Mouse (Mus musculus) CH12.LX (cell line): ENCODE measurements around the gene Ftsj3. TPM values are rescaled to one million over a fixed set of nuclear protein-coding genes. Genes with fewer than 3 reads are reported as not detected.

ENCODE experiments used
- DNase-seq: peaks from one replicate; pipeline ENCODE4 v3.0.0-alpha.2; 2013; ENCODE audit errors: extremely low read depth
- H3K27ac ChIP-seq: 2 replicates; pipeline ENCODE4 v1.5.1; 2012; ENCODE audit warnings: low read depth, mild to moderate bottlenecking, control low read depth, moderate library complexity; ENCODE audit not compliant: insufficient read depth
- H3K27me3 ChIP-seq: replicated peaks from 2 replicates; pipeline ENCODE3; 2012; ENCODE audit warnings: inconsistent platforms
- H3K36me3 ChIP-seq, 2 experiments: replicated peaks in 1 of 2; 2 replicates each; pipeline versions ENCODE3 to v1.6.1; 2012; ENCODE audit warnings: inconsistent platforms in 1 of 2, low read length in 1 of 2, mild to moderate bottlenecking in 1 of 2, mixed read lengths in 1 of 2, moderate library complexity in 1 of 2; ENCODE audit not compliant: control insufficient read depth in 1 of 2, insufficient read depth in 1 of 2
- H3K4me1 ChIP-seq, 2 experiments: 2 replicates each; pipeline ENCODE4 v1.6.1; 2012; ENCODE audit warnings: inconsistent platforms in 1 of 2, moderate library complexity in 1 of 2; ENCODE audit not compliant: insufficient read depth in 2 of 2, control insufficient read depth in 1 of 2
- H3K4me2 ChIP-seq: 2 replicates; pipeline ENCODE4 v1.6.1; 2012; ENCODE audit warnings: low read depth, mild to moderate bottlenecking, control low read depth; ENCODE audit not compliant: poor library complexity, insufficient read depth, severe bottlenecking
- H3K4me3 ChIP-seq, 3 experiments: fragments of 150-350 bp in 1 of 3; sonication (generic) in 1 of 3; replicated peaks in 1 of 3; 2 replicates each; pipeline versions ENCODE3 to v1.5.1; 2011 to 2012; ENCODE audit warnings: low read depth in 2 of 3, low read length in 2 of 3, mild to moderate bottlenecking in 2 of 3, moderate library complexity in 2 of 3, control low read depth in 1 of 3, improper control_type of control experiment in 1 of 3, inconsistent platforms in 1 of 3, mixed read lengths in 1 of 3; ENCODE audit not compliant: poor library complexity in 1 of 3
- H3K79me2 ChIP-seq: replicated peaks from 2 replicates; pipeline ENCODE4 v1.6.1; 2012; ENCODE audit warnings: mild to moderate bottlenecking, moderate library complexity; ENCODE audit not compliant: control insufficient read depth, poor library complexity, insufficient read depth, severe bottlenecking; ENCODE audit errors: extremely low read depth
- H3K9ac ChIP-seq: 2 replicates; pipeline ENCODE4 v1.6.1; 2012; ENCODE audit warnings: low read depth, mild to moderate bottlenecking, control low read depth, moderate library complexity; ENCODE audit not compliant: insufficient read depth
- H3K9me3 ChIP-seq: replicated peaks from 2 replicates; pipeline ENCODE3; 2012; ENCODE audit warnings: low read length, inconsistent platforms, mixed read lengths
- BHLHE40 ChIP-seq: IDR thresholded peaks from 2 replicates; pipeline ENCODE4 v1.6.1; 2011; ENCODE audit warnings: mild to moderate bottlenecking, low read depth, low read length, improper control_type of control experiment
- CHD1 ChIP-seq: IDR thresholded peaks from 2 replicates; pipeline ENCODE4 v1.6.1; 2012; ENCODE audit warnings: low read depth, low read length, improper control_type of control experiment, inconsistent platforms
- CHD2 ChIP-seq: IDR thresholded peaks from 2 replicates; pipeline ENCODE4 v1.6.1; 2011; ENCODE audit warnings: low read length, improper control_type of control experiment
- E2F4 ChIP-seq: IDR thresholded peaks from 2 replicates; pipeline ENCODE4 v1.6.1; 2011; ENCODE audit warnings: low read depth, low read length, improper control_type of control experiment; ENCODE audit not compliant: insufficient replicate concordance
- ELF1 ChIP-seq: IDR thresholded peaks from 2 replicates; pipeline ENCODE4 v1.6.1; 2014; ENCODE audit warnings: low read depth, mild to moderate bottlenecking, inconsistent platforms, low read length, improper control_type of control experiment
- EP300 ChIP-seq: IDR thresholded peaks from 2 replicates; pipeline ENCODE4 v1.6.1; 2011; ENCODE audit warnings: low read length, improper control_type of control experiment
- ETS1 ChIP-seq: conservative IDR thresholded peaks from 2 replicates; pipeline ENCODE4 v1.6.1; 2012; ENCODE audit warnings: low read depth, mild to moderate bottlenecking, inconsistent platforms, low read length, improper control_type of control experiment, moderate library complexity
- GABPA ChIP-seq: IDR thresholded peaks from 2 replicates; pipeline ENCODE4 v1.6.1; 2012; ENCODE audit warnings: low read depth, low read length, improper control_type of control experiment, inconsistent platforms; ENCODE audit not compliant: insufficient replicate concordance
- HCFC1 ChIP-seq: IDR thresholded peaks from 2 replicates; pipeline ENCODE4 v1.6.1; 2012; ENCODE audit warnings: low read depth, mild to moderate bottlenecking, inconsistent platforms, low read length, improper control_type of control experiment
- IRF4 ChIP-seq: IDR thresholded peaks from 2 replicates; pipeline ENCODE4 v1.6.1; 2014; ENCODE audit warnings: low read depth, mild to moderate bottlenecking, inconsistent platforms, low read length, improper control_type of control experiment
- JUN ChIP-seq: IDR thresholded peaks from 2 replicates; pipeline ENCODE4 v1.6.1; 2011; ENCODE audit warnings: low read depth, mild to moderate bottlenecking, low read length, improper control_type of control experiment, moderate library complexity; ENCODE audit not compliant: insufficient read depth
- JUND ChIP-seq: conservative IDR thresholded peaks from 2 replicates; pipeline ENCODE4 v1.6.1; 2011; ENCODE audit warnings: low read depth, low read length, improper control_type of control experiment
- KAT2A ChIP-seq: IDR thresholded peaks from 2 replicates; pipeline ENCODE4 v1.6.1; 2012; ENCODE audit warnings: low read length, improper control_type of control experiment, inconsistent platforms; ENCODE audit not compliant: insufficient replicate concordance
- MAFK ChIP-seq: IDR thresholded peaks from 2 replicates; pipeline ENCODE4 v1.6.1; 2011; ENCODE audit warnings: low read length, improper control_type of control experiment; ENCODE audit not compliant: insufficient replicate concordance
- MAX ChIP-seq: IDR thresholded peaks from 2 replicates; pipeline ENCODE4 v1.6.1; 2011; ENCODE audit warnings: low read length, improper control_type of control experiment
- MAZ ChIP-seq: IDR thresholded peaks from 2 replicates; pipeline ENCODE4 v1.6.1; 2012; ENCODE audit warnings: low read depth, mild to moderate bottlenecking, inconsistent platforms, low read length, improper control_type of control experiment, moderate library complexity
- MEF2A ChIP-seq: IDR thresholded peaks from 2 replicates; pipeline ENCODE4 v1.6.1; 2014; ENCODE audit warnings: low read depth, mild to moderate bottlenecking, inconsistent platforms, low read length, improper control_type of control experiment, borderline replicate concordance
- MXI1 ChIP-seq: IDR thresholded peaks from 2 replicates; pipeline ENCODE4 v1.6.1; 2011; ENCODE audit warnings: mild to moderate bottlenecking, low read depth, low read length, improper control_type of control experiment
- MYC ChIP-seq: IDR thresholded peaks from 2 replicates; pipeline ENCODE4 v1.6.1; 2011; ENCODE audit warnings: low read depth, mild to moderate bottlenecking, improper control_type of control experiment, low read length
- NELFE ChIP-seq: IDR thresholded peaks from 2 replicates; pipeline ENCODE4 v1.6.1; 2011; ENCODE audit warnings: low read depth, low read length, improper control_type of control experiment
- NRF1 ChIP-seq: IDR thresholded peaks from 2 replicates; pipeline ENCODE4 v1.6.1; 2014; ENCODE audit warnings: low read depth, mild to moderate bottlenecking, inconsistent platforms, low read length, improper control_type of control experiment, moderate library complexity
- PAX5 ChIP-seq: IDR thresholded peaks from 2 replicates; pipeline ENCODE4 v1.6.1; 2012; ENCODE audit warnings: low read length, inconsistent platforms, mixed read lengths
- POLR2A ChIP-seq: IDR thresholded peaks from 2 replicates; pipeline ENCODE4 v1.6.1; 2011; ENCODE audit warnings: low read depth, mild to moderate bottlenecking, improper control_type of control experiment, low read length
- POLR2AphosphoS2 ChIP-seq: IDR thresholded peaks from 2 replicates; pipeline ENCODE4 v1.6.1; 2011; ENCODE audit warnings: low read depth, low read length, improper control_type of control experiment
- RCOR1 ChIP-seq: conservative IDR thresholded peaks from 2 replicates; pipeline ENCODE4 v1.6.1; 2012; ENCODE audit warnings: low read depth, mild to moderate bottlenecking, inconsistent platforms, low read length, improper control_type of control experiment
- SIN3A ChIP-seq: IDR thresholded peaks from 2 replicates; pipeline ENCODE4 v1.6.1; 2012; ENCODE audit warnings: low read length, improper control_type of control experiment, inconsistent platforms
- SMC3 ChIP-seq: IDR thresholded peaks from 2 replicates; pipeline ENCODE4 v1.6.1; 2011; ENCODE audit warnings: low read depth, low read length, improper control_type of control experiment
- TBP ChIP-seq: conservative IDR thresholded peaks from 2 replicates; pipeline ENCODE4 v1.6.1; 2011; ENCODE audit warnings: low read depth, low read length, improper control_type of control experiment
- TCF12 ChIP-seq: IDR thresholded peaks from 2 replicates; pipeline ENCODE4 v1.6.1; 2014; ENCODE audit warnings: low read depth, mild to moderate bottlenecking, inconsistent platforms, low read length, improper control_type of control experiment
- UBTF ChIP-seq: IDR thresholded peaks from 2 replicates; pipeline ENCODE4 v1.6.1; 2012; ENCODE audit warnings: low read depth, mild to moderate bottlenecking, inconsistent platforms, low read length, improper control_type of control experiment, moderate library complexity
- USF1 ChIP-seq: IDR thresholded peaks from 2 replicates; pipeline ENCODE4 v1.6.1; 2014; ENCODE audit warnings: low read depth, mild to moderate bottlenecking, inconsistent platforms, low read length, improper control_type of control experiment
- USF2 ChIP-seq: conservative IDR thresholded peaks from 2 replicates; pipeline ENCODE4 v1.6.1; 2011; ENCODE audit warnings: low read depth, low read length, improper control_type of control experiment
- ZC3H11A ChIP-seq: IDR thresholded peaks from 2 replicates; pipeline ENCODE4 v1.6.1; 2012; ENCODE audit warnings: low read depth, mild to moderate bottlenecking, inconsistent platforms, low read length, improper control_type of control experiment
- ZKSCAN1 ChIP-seq: IDR thresholded peaks from 2 replicates; pipeline ENCODE4 v1.6.1; 2012; ENCODE audit warnings: low read depth, inconsistent platforms, low read length, improper control_type of control experiment, borderline replicate concordance
- ZMIZ1 ChIP-seq: IDR thresholded peaks from 2 replicates; pipeline ENCODE4 v1.6.1; 2012; ENCODE audit warnings: low read depth, mild to moderate bottlenecking, inconsistent platforms, low read length, improper control_type of control experiment
- ZNF384 ChIP-seq: IDR thresholded peaks from 2 replicates; pipeline ENCODE4 v1.6.1; 2012; ENCODE audit warnings: low read depth, low read length, improper control_type of control experiment, inconsistent platforms
- dilution Hi-C: fragments of 300-500 bp; cut with MboI; formaldehyde crosslinking; loops from 2 replicates; pipeline ENCODE4 v1.14.3; 2020; ENCODE audit warnings: low sequenced_read_pairs; ENCODE audit not compliant: extremely low pct_unique_long_range_greater_than_20kb, extremely low pct_ligation_motif_present
- in situ Hi-C: fragments of 300-500 bp; cut with MboI; formaldehyde crosslinking; loops from 3 replicates; pipeline ENCODE4 v1.14.3; 2019; ENCODE audit warnings: low sequenced_read_pairs, low pct_ligation_motif_present, low pct_unique_long_range_greater_than_20kb, mixed read lengths
- polyA plus RNA-seq: library from polyadenylated mRNA; unstranded; fragments of >175 nt; gene quantifications from 2 replicates; pipeline ENCODE4 v1.2.1, GENCODE M21; 2012; ENCODE audit warnings: low read depth; ENCODE audit not compliant: insufficient read length
- total RNA-seq, 2 experiments: library from RNA; depleted of rRNA; stranded (reverse); fragments of 300-350 nt in 1 of 2; fragments of >200 nt in 1 of 2; gene quantifications; 2 replicates each; pipeline ENCODE4 v1.2.3; 2012 to 2014

The Ftsj3 gene
- total and polyA plus RNA-seq, 3 experiments = 178 to 298 (median 215) TPM

DNA sequence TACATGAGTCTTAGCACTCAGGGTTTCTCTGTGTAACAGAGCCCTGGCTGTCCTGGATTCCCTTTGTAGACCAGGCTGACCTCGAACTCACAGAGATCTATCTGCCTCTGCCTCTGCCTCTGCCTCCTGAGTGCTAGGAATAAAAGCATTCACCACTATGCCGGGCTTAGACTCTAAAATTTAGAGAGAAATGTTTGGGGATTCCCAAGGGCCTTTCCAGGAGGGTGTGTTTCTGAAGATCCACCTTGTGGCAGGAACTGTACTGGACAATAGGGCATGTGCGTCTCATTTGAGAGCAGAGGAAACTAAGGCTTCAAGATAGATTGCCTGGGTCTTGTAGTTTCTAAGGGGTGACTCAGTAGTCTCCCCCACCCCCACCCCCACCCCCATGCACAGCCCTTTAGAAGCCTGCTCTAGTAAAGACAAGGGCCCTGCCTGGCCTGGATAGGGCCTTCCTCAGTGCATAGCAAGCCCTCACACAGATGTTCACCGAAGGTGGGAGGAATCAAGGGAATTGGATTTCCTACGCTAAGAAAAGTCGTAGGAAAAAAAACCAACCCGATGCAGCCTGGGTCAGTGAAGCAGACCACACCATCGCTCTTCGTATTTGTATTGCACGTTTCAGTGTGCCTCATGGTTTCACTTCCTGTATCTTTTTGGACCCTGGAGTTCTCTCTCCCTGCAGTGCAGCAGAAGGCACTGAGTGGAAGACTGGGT, 49.6 kb upstream of the Ftsj3 start (continued):
- TF ChIP-seq ZC3H11A (no peak), JUND (no peak; the same call in none of the 2 replicates), ZNF384 (peak; percentile 86), RCOR1 (peak; percentile 91)

GRCm38 (mm10) chr11:106302634-106303033, 46.8 kb upstream of the Ftsj3 start:
- H3K4me3 ChIP-seq = no peak overlapping the region
- H3K27me3 ChIP-seq = no peaks in the 10 kb centered on the region
- peak; percentile 90 for DNase-seq
- in situ Hi-C loops = loop anchor here (25.0 kb wide), 1 partner anchor 460 kb away; the partner anchor contains the start of genes Milr1 and Pecam1
- peaks cover 33 to 46% of the 10 kb centered on the region in 2 experiments for H3K4me1 ChIP-seq
- dilution Hi-C loops = no loop called here
- 0 out of 2 replicates have a peak overlapping the region, but pooled peaks have one; percentile 7 for H3K4me2 ChIP-seq
- H3K9ac ChIP-seq = no peak overlapping the region
- H3K36me3 ChIP-seq = no peaks in the 10 kb centered on the region
- no peaks in the 10 kb centered on the region for H3K79me2 ChIP-seq
- H3K27ac ChIP-seq = no peak overlapping the region
- peaks cover 2% of the 10 kb centered on the region for H3K9me3 ChIP-seq
- no peak for TF ChIP-seq ZKSCAN1
- TF ChIP-seq E2F4 = no peak
- TF ChIP-seq JUN = no peak
- no peak for TF ChIP-seq GABPA
- no peak for TF ChIP-seq EP300
- TF ChIP-seq NRF1 = no peak
- no peak for TF ChIP-seq ELF1
- no peak for TF ChIP-seq ETS1
- TF ChIP-seq MAZ = no peak
- TF ChIP-seq HCFC1 = no peak
- TF ChIP-seq MAX = no peak
- TF ChIP-seq RCOR1 = no peak
- TF ChIP-seq ZMIZ1 = no peak
- TF ChIP-seq SMC3 = peak; percentile 99
- TF ChIP-seq SIN3A = no peak; the same call in 1 of the 2 replicates
- TF ChIP-seq POLR2A = no peak
- TF ChIP-seq NELFE = peak; percentile 47
- TF ChIP-seq MEF2A = 0 out of 2 replicates have a peak, but pooled peaks have one; percentile 57
- no peak for TF ChIP-seq MAFK
- TF ChIP-seq MXI1 = peak; percentile 4; the same call in 1 of the 2 replicates
- no peak for TF ChIP-seq KAT2A
- TF ChIP-seq TBP = no peak
- no peak for TF ChIP-seq CHD1
- TF ChIP-seq TCF12 = no peak
- TF ChIP-seq ZC3H11A = peak; percentile 97
- no peak for TF ChIP-seq USF1
- no peak for TF ChIP-seq JUND
- no peak for TF ChIP-seq POLR2AphosphoS2
- no peak for TF ChIP-seq USF2
- no peak for TF ChIP-seq BHLHE40
- no peak for TF ChIP-seq ZNF384
- peak; percentile 37; the same call in 1 of the 2 replicates for TF ChIP-seq IRF4
- TF ChIP-seq CHD2 = no peak
- no peak for TF ChIP-seq PAX5
- peak; percentile 62; the same call in 1 of the 2 replicates for TF ChIP-seq MYC
- TF ChIP-seq UBTF = no peak
